Mouse (Mus musculus) lung, adult 2 months (tissue): Measurements from ENCODE around the gene Gpr19.

Source experiments
- CTCF ChIP-seq: fragments of 200-500 bp; IDR thresholded peaks from 2 replicates; pipeline ENCODE4 v1.5.1; 2011; ENCODE audit warnings: mild to moderate bottlenecking, low read length, control low read depth; ENCODE audit not compliant: insufficient read depth
- POLR2A ChIP-seq: fragments of 200-500 bp; IDR thresholded peaks from 2 replicates; pipeline ENCODE4 v1.6.1; 2011; ENCODE audit warnings: low read depth, mild to moderate bottlenecking, control low read depth, low read length, borderline replicate concordance; ENCODE audit errors: extremely low read depth

GRCm38 (mm10) chr6:134883661-134884060, 14.7 kb downstream of the Gpr19 start:
- TF ChIP-seq POLR2A (no peak), CTCF (no peak)
